Mouse (Mus musculus) ZHBTc4 (cell line): ENCODE measurements around the gene Lrrtm1.

Experiments
- DNase-seq: peaks from one replicate; pipeline ENCODE4 v3.0.0-alpha.2; 2011; ENCODE audit warnings: low read depth, low spot score

The Lrrtm1 gene

DNA sequence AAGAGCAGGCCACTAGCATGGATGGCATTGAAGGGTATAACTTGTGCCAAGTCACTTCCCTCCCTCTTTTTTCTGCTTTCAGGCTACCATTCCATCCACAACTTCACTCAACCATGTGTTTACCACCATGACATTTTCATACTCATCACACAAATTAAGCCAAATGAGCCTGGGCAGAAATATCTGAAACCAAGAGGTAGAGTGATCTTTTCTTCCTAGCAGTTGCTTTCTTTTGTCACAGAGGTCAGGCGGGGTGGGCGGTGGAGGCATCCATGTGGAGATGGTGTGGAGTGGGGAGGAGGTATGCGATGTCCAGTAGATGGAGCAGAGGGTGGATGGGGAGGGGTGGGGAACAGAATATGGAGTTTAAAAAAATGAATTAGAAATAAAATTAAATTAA lies 64.3 kb downstream of the Lrrtm1 start:
- no peak for DNase-seq
